17 mouse cellular contexts compared by ENCODE assay signal in genomic region chr12:102683979-102684378, GRCm38 (mm10). TPM values are rescaled to one million over a fixed set of nuclear protein-coding genes. Genes with fewer than 3 reads are reported as not detected.
DNase-seq lines count a peak whose midpoint lies in the region; ATAC-seq lines count a peak whose summit lies in the region.
"Had no signal": no experiment of that assay in that cellular context is flagged by ENCODE, and none has a peak within 500 bp of the region (broad histone marks: within the 10 kb centered on the region; RNA-seq: fewer than 3 reads in every experiment).

No protein-coding gene starts in this region.

- H3K4me1 ChIP-seq in embryonic facial prominence, embryonic 14.5 days (ENCODE audit: control insufficient read depth, insufficient read depth, low read length) = peaks cover 4% of the 10 kb centered on the region; the same call in 1 of the 2 replicates
- peaks cover 56% of the 10 kb centered on the region for H3K4me1 ChIP-seq in forebrain, embryonic 16.5 days (replicated peaks; ENCODE audit: control insufficient read depth, insufficient read depth, low read length)
- H3K4me1 ChIP-seq in midbrain, embryonic 15.5 days = peaks cover 34% of the 10 kb centered on the region
- peaks cover 35% of the 10 kb centered on the region for H3K4me1 ChIP-seq in heart, embryonic 10.5 days
- peaks cover 67% of the 10 kb centered on the region for H3K4me1 ChIP-seq in kidney, embryonic 15.5 days

- H3K4me3 ChIP-seq in embryonic facial prominence, embryonic 14.5 days (ENCODE audit: low read depth, low read length) = no peak overlapping the region
- H3K4me3 ChIP-seq in forebrain, embryonic 16.5 days (replicated peaks; ENCODE audit: low read length) = no peak overlapping the region
- H3K4me3 ChIP-seq in midbrain, embryonic 15.5 days = no peak overlapping the region
- no peak overlapping the region for H3K4me3 ChIP-seq in heart, embryonic 10.5 days
- no peak overlapping the region for H3K4me3 ChIP-seq in kidney, embryonic 15.5 days (replicated peaks)
- H3K4me3 ChIP-seq: erythroblast, embryonic 14.5 days; midbrain, embryonic 12.5 days; neural tube, embryonic 12.5 days had no signal

- H3K36me3 ChIP-seq in embryonic facial prominence, embryonic 14.5 days (ENCODE audit: control insufficient read depth, insufficient read depth, low read length) = no peaks in the 10 kb centered on the region
- no peaks in the 10 kb centered on the region for H3K36me3 ChIP-seq in forebrain, embryonic 16.5 days (ENCODE audit: control insufficient read depth, insufficient read depth)
- H3K36me3 ChIP-seq in midbrain, embryonic 15.5 days (replicated peaks) = no peaks in the 10 kb centered on the region
- H3K36me3 ChIP-seq in heart, embryonic 10.5 days = no peaks in the 10 kb centered on the region
- H3K36me3 ChIP-seq in kidney, embryonic 15.5 days = no peaks in the 10 kb centered on the region
- H3K36me3 ChIP-seq: neural tube, embryonic 12.5 days had no signal

- H3K9me3 ChIP-seq in embryonic facial prominence, embryonic 14.5 days (ENCODE audit: control insufficient read depth, low read length) = no peaks in the 10 kb centered on the region
- H3K9me3 ChIP-seq in forebrain, embryonic 16.5 days (ENCODE audit: control insufficient read depth, low read length) = no peaks in the 10 kb centered on the region
- no peaks in the 10 kb centered on the region for H3K9me3 ChIP-seq in midbrain, embryonic 15.5 days
- no peaks in the 10 kb centered on the region for H3K9me3 ChIP-seq in heart, embryonic 10.5 days
- H3K9me3 ChIP-seq in kidney, embryonic 15.5 days (replicated peaks) = no peaks in the 10 kb centered on the region
- H3K9me3 ChIP-seq: midbrain, embryonic 12.5 days; neural tube, embryonic 12.5 days had no signal

- H3K9ac ChIP-seq in embryonic facial prominence, embryonic 14.5 days (ENCODE audit: low read depth, low read length) = peak overlapping the region; percentile 3; the same call in 1 of the 2 replicates
- H3K9ac ChIP-seq in forebrain, embryonic 16.5 days (replicated peaks; ENCODE audit: low read depth, low read length) = no peak overlapping the region
- no peak overlapping the region for H3K9ac ChIP-seq in midbrain, embryonic 15.5 days
- H3K9ac ChIP-seq in kidney, embryonic 15.5 days = no peak overlapping the region
- H3K9ac ChIP-seq: liver, postnatal 0 days; midbrain, embryonic 12.5 days; neural tube, embryonic 12.5 days had no signal

- WGBS in embryonic facial prominence, embryonic 14.5 days = 62% methylated on average over 5 of the region's 5 CpGs
- 30% methylated on average over 5 of the region's 5 CpGs for WGBS in forebrain, embryonic 16.5 days
- WGBS in midbrain, embryonic 15.5 days = 40% methylated on average over 5 of the region's 5 CpGs
- WGBS in heart, embryonic 10.5 days = 86% methylated on average over 5 of the region's 5 CpGs
- WGBS in kidney, embryonic 15.5 days = 70% methylated on average over 5 of the region's 5 CpGs

- peak; percentile 64 for DNase-seq in layer of hippocampus, adult 9-11 months
- DNase-seq in layer of hippocampus, adult 11-12 months (ENCODE audit: low spot score) = no peak
- no peak for DNase-seq in embryonic facial prominence, embryonic 14.5 days (ENCODE audit: low spot score)
- DNase-seq in heart, embryonic 10.5 days (ENCODE audit: low spot score) = no peak
- DNase-seq: adrenal gland, postnatal 14 days; cerebellum, adult 9-11 months; heart, adult 18-20 months; liver, postnatal 0 days; thymus, postnatal 14 days had no signal

- H3K27ac ChIP-seq in embryonic facial prominence, embryonic 14.5 days (replicated peaks; ENCODE audit: low read depth, low read length) = no peak overlapping the region
- peak overlapping the region; percentile 26; the same call in 1 of the 2 replicates for H3K27ac ChIP-seq in forebrain, embryonic 16.5 days (ENCODE audit: low read length)
- no peak overlapping the region for H3K27ac ChIP-seq in midbrain, embryonic 15.5 days
- H3K27ac ChIP-seq in heart, embryonic 10.5 days = no peak overlapping the region
- no peak overlapping the region for H3K27ac ChIP-seq in kidney, embryonic 15.5 days
- H3K27ac ChIP-seq: midbrain, embryonic 12.5 days; neural tube, embryonic 12.5 days; stomach, postnatal 0 days had no signal

- no peaks in the 10 kb centered on the region for H3K27me3 ChIP-seq in embryonic facial prominence, embryonic 14.5 days (replicated peaks; ENCODE audit: control insufficient read depth, insufficient read depth, low read length)
- no peaks in the 10 kb centered on the region for H3K27me3 ChIP-seq in forebrain, embryonic 16.5 days (replicated peaks; ENCODE audit: control insufficient read depth, insufficient read depth, low read length)
- H3K27me3 ChIP-seq in midbrain, embryonic 15.5 days (replicated peaks) = no peaks in the 10 kb centered on the region
- H3K27me3 ChIP-seq in heart, embryonic 10.5 days (ENCODE audit: insufficient read depth, poor library complexity, severe bottlenecking) = no peaks in the 10 kb centered on the region
- no peaks in the 10 kb centered on the region for H3K27me3 ChIP-seq in kidney, embryonic 15.5 days
- H3K27me3 ChIP-seq: midbrain, embryonic 12.5 days; neural tube, embryonic 12.5 days had no signal

- H3K4me2 ChIP-seq in embryonic facial prominence, embryonic 14.5 days (ENCODE audit: low read depth, low read length) = no peak overlapping the region
- no peak overlapping the region for H3K4me2 ChIP-seq in forebrain, embryonic 16.5 days (ENCODE audit: low read length)
- no peak overlapping the region for H3K4me2 ChIP-seq in midbrain, embryonic 15.5 days
- H3K4me2 ChIP-seq in kidney, embryonic 15.5 days = no peak overlapping the region
- H3K4me2 ChIP-seq: midbrain, embryonic 12.5 days; neural tube, embryonic 12.5 days had no signal

- no peak for ATAC-seq in embryonic facial prominence, embryonic 14.5 days (ENCODE audit: low read depth)
- peak; percentile 56 for ATAC-seq in forebrain, embryonic 16.5 days
- ATAC-seq in midbrain, embryonic 15.5 days (replicated peaks) = peak; percentile 31; the same call in 1 of the 2 replicates
- ATAC-seq in kidney, embryonic 15.5 days (replicated peaks; ENCODE audit: low FRiP score) = no peak
- ATAC-seq: CD4-positive, CD25-positive, alpha-beta regulatory T cell, adult 4 months had no signal

RNA-seq across cellular contexts. Expression of gene Itpk1, which starts 20.8 kb away (rescaled TPM):
- polyA plus RNA-seq in embryonic facial prominence, embryonic 14.5 days (2014; fragmentation: Nextera tagmentation; extraction: Ambion mirVana) = 9.6 and 10.9 TPM in 2 replicates
- polyA plus RNA-seq in forebrain, embryonic 16.5 days (2015; fragmentation: Nextera tagmentation; extraction: Ambion mirVana) = 66.5 and 68.7 TPM in 2 replicates
- 34.1 and 34.6 TPM in 2 replicates for polyA plus RNA-seq in midbrain, embryonic 15.5 days (2015; fragmentation: Nextera tagmentation; extraction: Ambion mirVana)
- polyA plus RNA-seq in heart, embryonic 10.5 days (2016; fragmentation: Nextera tagmentation; extraction: Ambion mirVana) = 3.5 and 4.8 TPM in 2 replicates
- polyA plus RNA-seq in kidney, embryonic 15.5 days (2015; fragmentation: Nextera tagmentation; extraction: Ambion mirVana) = 18.9 and 20.8 TPM in 2 replicates

RNA-seq across cellular contexts. Expression of gene Moap1, which starts 59.5 kb away (rescaled TPM):
- polyA plus RNA-seq in embryonic facial prominence, embryonic 14.5 days (2014; fragmentation: Nextera tagmentation; extraction: Ambion mirVana) = 17.8 and 23.9 TPM in 2 replicates
- polyA plus RNA-seq in forebrain, embryonic 16.5 days (2015; fragmentation: Nextera tagmentation; extraction: Ambion mirVana) = 53.6 and 60.2 TPM in 2 replicates
- polyA plus RNA-seq in midbrain, embryonic 15.5 days (2015; fragmentation: Nextera tagmentation; extraction: Ambion mirVana) = 73.2 and 73.3 TPM in 2 replicates
- polyA plus RNA-seq in heart, embryonic 10.5 days (2016; fragmentation: Nextera tagmentation; extraction: Ambion mirVana) = 24.0 and 24.8 TPM in 2 replicates
- 24.5 and 25.4 TPM in 2 replicates for polyA plus RNA-seq in kidney, embryonic 15.5 days (2015; fragmentation: Nextera tagmentation; extraction: Ambion mirVana)
- polyA plus RNA-seq: erythroblast, embryonic 14.5 days had no signal

RNA-seq across cellular contexts. Expression of gene Tmem251, which starts 59.6 kb away (rescaled TPM):
- 9.8 and 10.6 TPM in 2 replicates for polyA plus RNA-seq in embryonic facial prominence, embryonic 14.5 days (2014; fragmentation: Nextera tagmentation; extraction: Ambion mirVana)
- polyA plus RNA-seq in forebrain, embryonic 16.5 days (2015; fragmentation: Nextera tagmentation; extraction: Ambion mirVana) = 11.0 and 11.9 TPM in 2 replicates
- polyA plus RNA-seq in midbrain, embryonic 15.5 days (2015; fragmentation: Nextera tagmentation; extraction: Ambion mirVana) = 11.9 and 13.2 TPM in 2 replicates
- 8.6 and 9.5 TPM in 2 replicates for polyA plus RNA-seq in heart, embryonic 10.5 days (2016; fragmentation: Nextera tagmentation; extraction: Ambion mirVana)
- 10.0 and 10.8 TPM in 2 replicates for polyA plus RNA-seq in kidney, embryonic 15.5 days (2015; fragmentation: Nextera tagmentation; extraction: Ambion mirVana)

Comparison
In these comparisons a context has a peak if more than half of its experiments do, and no peak if none do; other contexts are left out.
1. ATAC-seq: peak in forebrain, embryonic 16.5 days (single experiment) and midbrain, embryonic 15.5 days (single experiment); none in embryonic facial prominence, embryonic 14.5 days (single experiment) and kidney, embryonic 15.5 days (single experiment).